Mouse (Mus musculus): ENCODE results near the gene Mrpl23. TPM values are rescaled to one million over a fixed set of nuclear protein-coding genes. Genes with fewer than 3 reads are reported as not detected.

The Mrpl23 gene
- polyA plus RNA-seq, 1 experiment from 2014 or later = 16.6 TPM

DNA sequence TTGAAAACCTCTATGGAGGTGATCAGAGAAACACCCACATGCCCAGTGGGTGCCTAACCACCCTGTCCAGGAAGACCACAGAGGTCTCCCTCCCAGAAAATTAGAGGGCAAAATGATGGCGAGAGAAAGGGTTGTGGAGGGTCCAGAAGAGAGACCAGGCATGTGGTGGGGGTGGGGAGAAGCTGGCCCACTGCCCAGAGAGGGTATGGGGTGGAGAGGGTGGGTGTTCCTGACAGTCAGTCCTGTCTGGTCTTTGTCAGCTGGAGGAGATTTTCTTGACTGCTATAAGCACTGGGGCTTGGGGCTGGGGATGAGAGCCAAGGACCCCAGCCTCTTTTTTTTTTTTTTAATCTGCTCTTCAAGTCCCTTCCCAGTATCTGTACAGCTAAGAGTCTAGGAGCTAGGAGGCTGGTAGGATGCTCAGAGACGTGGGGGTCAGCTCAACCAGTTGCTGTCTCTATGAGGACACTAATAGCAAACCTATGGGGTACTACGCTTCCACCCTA lies 41.7 kb downstream of the Mrpl23 start:
- H3K36me3 ChIP-seq (ENCODE audit: control insufficient read depth, insufficient read depth, low read length) = no peaks in the 10 kb centered on the region
- peaks cover 3% of the 10 kb centered on the region; the same call in 1 of the 2 replicates for H3K4me1 ChIP-seq (ENCODE audit: control insufficient read depth, insufficient read depth, low read length)
- no peaks in the 10 kb centered on the region for H3K9me3 ChIP-seq (ENCODE audit: control insufficient read depth, low read length)
- peaks cover 4% of the 10 kb centered on the region; the same call in 1 of the 2 replicates for H3K27me3 ChIP-seq (ENCODE audit: control insufficient read depth, insufficient read depth, low read length)
- no peak overlapping the region for H3K9ac ChIP-seq (ENCODE audit: low read length)
- H3K27ac ChIP-seq (ENCODE audit: low read depth, low read length) = no peak overlapping the region
- peak; percentile 59 for DNase-seq (ENCODE audit: low spot score, missing footprints)
- ATAC-seq (ENCODE audit: low FRiP score) = no peak
- H3K4me3 ChIP-seq (ENCODE audit: low read depth, low read length) = no peak overlapping the region
- 71% methylated on average over 3 of the region's 3 CpGs for WGBS
- H3K4me2 ChIP-seq = no peak overlapping the region

DNA sequence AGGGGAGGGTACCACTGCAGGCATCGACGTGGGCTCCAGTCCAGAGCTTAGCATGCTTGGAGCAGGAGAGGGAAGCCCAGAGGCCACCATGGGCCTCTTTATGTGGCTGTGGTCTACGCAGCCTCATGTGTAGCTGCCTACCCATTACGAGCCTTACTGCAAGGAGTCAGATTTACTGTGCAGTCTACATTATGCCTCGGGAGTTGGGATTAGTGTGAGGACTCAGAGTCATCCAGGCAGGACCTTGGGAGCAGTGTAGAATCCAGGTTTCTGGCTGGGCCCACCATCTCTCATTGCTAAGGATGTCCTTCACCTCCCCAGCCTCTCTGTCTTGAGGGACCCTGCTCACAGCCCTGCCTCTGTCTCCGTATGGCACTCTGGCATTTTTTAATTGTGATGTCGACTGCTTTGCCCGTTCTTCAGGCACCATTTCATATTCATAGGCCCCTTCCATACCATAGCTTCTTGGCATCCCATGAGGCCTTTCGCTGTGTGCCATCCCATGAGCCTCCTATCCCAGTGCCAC lies 42.4 kb downstream of the Mrpl23 start:
- H3K9me3 ChIP-seq (ENCODE audit: control insufficient read depth, low read length) = no peaks in the 10 kb centered on the region
- ATAC-seq (ENCODE audit: low FRiP score) (no peak), DNase-seq (ENCODE audit: low spot score, missing footprints) (peak; percentile 49)
- H3K4me2 ChIP-seq = no peak overlapping the region
- H3K27me3 ChIP-seq (ENCODE audit: control insufficient read depth, insufficient read depth, low read length) = peaks cover 4% of the 10 kb centered on the region; the same call in 1 of the 2 replicates
- WGBS = 85% methylated on average over 9 of the region's 9 CpGs
- H3K4me3 ChIP-seq (ENCODE audit: low read depth, low read length) = no peak overlapping the region
- no peak overlapping the region for H3K9ac ChIP-seq (ENCODE audit: low read length)
- H3K36me3 ChIP-seq (ENCODE audit: control insufficient read depth, insufficient read depth, low read length) = no peaks in the 10 kb centered on the region
- no peak overlapping the region for H3K27ac ChIP-seq (ENCODE audit: low read depth, low read length)
- peaks cover 3% of the 10 kb centered on the region; the same call in 1 of the 2 replicates for H3K4me1 ChIP-seq (ENCODE audit: control insufficient read depth, insufficient read depth, low read length)

- no peak overlapping the region for H3K27ac ChIP-seq (ENCODE audit: low read depth, low read length)
- no peak overlapping the region for H3K4me2 ChIP-seq
- DNase-seq (ENCODE audit: low spot score, missing footprints) (no peak), ATAC-seq (ENCODE audit: low FRiP score) (no peak)
- no peak overlapping the region for H3K4me3 ChIP-seq (ENCODE audit: low read depth, low read length)
- peaks cover 3% of the 10 kb centered on the region; the same call in 1 of the 2 replicates for H3K4me1 ChIP-seq (ENCODE audit: control insufficient read depth, insufficient read depth, low read length)
- peaks cover 4% of the 10 kb centered on the region; the same call in 1 of the 2 replicates for H3K27me3 ChIP-seq (ENCODE audit: control insufficient read depth, insufficient read depth, low read length)
- 93% methylated on average over 12 of the region's 12 CpGs for WGBS
- H3K9ac ChIP-seq (ENCODE audit: low read length) = no peak overlapping the region
- H3K36me3 ChIP-seq (ENCODE audit: control insufficient read depth, insufficient read depth, low read length) = no peaks in the 10 kb centered on the region
- peaks cover 2% of the 10 kb centered on the region; the same call in 1 of the 2 replicates for H3K9me3 ChIP-seq (ENCODE audit: control insufficient read depth, low read length)
Measured at GRCm38 (mm10) chr7:142575491-142575890, 43.0 kb downstream of the Mrpl23 start.

DNA sequence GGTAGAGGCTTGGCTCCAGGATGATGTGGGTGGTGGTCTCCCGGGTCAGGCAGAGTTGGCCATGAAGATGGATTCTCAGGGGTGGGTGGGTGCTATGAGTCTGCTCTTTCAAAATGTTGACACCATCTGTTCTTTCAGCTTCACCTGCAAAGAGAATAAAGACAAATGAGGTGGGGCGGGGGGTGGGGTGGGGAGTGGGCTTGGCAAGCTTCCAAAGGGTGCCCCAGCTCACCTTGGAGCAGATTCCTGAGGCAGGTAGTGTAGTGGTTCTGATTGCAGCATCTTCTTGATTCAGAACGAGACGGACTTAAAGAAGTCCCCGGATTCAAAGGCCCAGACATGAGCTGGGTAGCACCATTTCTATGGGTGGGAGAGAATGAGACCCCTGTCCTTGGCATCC lies 43.5 kb downstream of the Mrpl23 start:
- H3K9me3 ChIP-seq (ENCODE audit: control insufficient read depth, low read length) = peaks cover 7% of the 10 kb centered on the region; the same call in 1 of the 2 replicates
- H3K9ac ChIP-seq (ENCODE audit: low read length) = no peak overlapping the region
- ATAC-seq (ENCODE audit: low FRiP score) (no peak), DNase-seq (ENCODE audit: low spot score, missing footprints) (no peak)
- H3K4me2 ChIP-seq = no peak overlapping the region
- H3K36me3 ChIP-seq (ENCODE audit: control insufficient read depth, insufficient read depth, low read length) = no peaks in the 10 kb centered on the region
- peaks cover 4% of the 10 kb centered on the region; the same call in 1 of the 2 replicates for H3K4me1 ChIP-seq (ENCODE audit: control insufficient read depth, insufficient read depth, low read length)
- 89% methylated on average over 5 of the region's 5 CpGs for WGBS
- H3K4me3 ChIP-seq (ENCODE audit: low read depth, low read length) = no peak overlapping the region
- no peak overlapping the region for H3K27ac ChIP-seq (ENCODE audit: low read depth, low read length)
- H3K27me3 ChIP-seq (ENCODE audit: control insufficient read depth, insufficient read depth, low read length) = peaks cover 4% of the 10 kb centered on the region; the same call in 1 of the 2 replicates

DNA sequence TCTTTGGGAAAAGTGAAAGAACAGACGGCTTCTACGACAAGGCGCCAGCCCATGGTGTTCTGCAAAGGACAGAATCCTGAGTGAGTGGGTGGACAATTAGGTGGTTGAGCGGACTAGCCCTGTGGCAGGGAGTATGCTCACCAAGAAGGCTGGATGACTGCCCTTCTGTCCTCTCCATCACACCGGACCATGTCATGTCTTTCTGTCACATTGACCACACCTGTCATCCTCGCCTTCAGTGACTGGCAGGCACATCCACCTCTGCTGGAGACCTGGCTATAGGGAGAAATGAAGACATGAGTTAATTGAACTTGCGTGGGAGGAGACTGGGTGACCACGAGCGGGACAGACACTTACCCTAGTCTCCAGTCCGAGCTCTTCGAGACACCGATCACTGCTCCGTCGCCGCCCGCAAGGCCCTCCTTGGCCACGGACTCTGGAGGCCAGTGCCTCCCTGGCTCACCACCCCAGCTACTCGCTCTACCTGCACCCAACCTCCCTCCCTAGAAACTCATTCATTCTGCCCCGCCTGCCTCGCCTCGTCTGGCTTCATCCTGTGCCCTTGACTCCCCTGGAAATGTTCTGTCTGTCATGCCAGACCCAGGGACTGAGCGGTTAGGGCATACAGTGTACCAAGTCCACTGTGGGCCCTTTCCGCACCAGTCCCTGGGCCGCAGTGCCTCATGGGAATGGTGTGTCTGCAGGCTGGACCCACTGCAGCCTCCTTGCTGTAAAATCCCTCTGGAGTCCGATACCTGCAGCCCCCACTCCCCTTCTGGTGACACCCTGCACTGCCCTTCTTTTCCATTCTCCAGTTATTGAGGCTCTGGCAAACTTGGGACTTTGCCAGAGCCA lies 44.2 kb downstream of the Mrpl23 start:
- Histone ChIP-seq H3K4me3 (ENCODE audit: low read depth, low read length) (no peak overlapping the region), H3K4me1 (ENCODE audit: control insufficient read depth, insufficient read depth, low read length) (peaks cover 6% of the 10 kb centered on the region; the same call in 1 of the 2 replicates)
- 89% methylated on average over 25 of the region's 25 CpGs for WGBS

DNA sequence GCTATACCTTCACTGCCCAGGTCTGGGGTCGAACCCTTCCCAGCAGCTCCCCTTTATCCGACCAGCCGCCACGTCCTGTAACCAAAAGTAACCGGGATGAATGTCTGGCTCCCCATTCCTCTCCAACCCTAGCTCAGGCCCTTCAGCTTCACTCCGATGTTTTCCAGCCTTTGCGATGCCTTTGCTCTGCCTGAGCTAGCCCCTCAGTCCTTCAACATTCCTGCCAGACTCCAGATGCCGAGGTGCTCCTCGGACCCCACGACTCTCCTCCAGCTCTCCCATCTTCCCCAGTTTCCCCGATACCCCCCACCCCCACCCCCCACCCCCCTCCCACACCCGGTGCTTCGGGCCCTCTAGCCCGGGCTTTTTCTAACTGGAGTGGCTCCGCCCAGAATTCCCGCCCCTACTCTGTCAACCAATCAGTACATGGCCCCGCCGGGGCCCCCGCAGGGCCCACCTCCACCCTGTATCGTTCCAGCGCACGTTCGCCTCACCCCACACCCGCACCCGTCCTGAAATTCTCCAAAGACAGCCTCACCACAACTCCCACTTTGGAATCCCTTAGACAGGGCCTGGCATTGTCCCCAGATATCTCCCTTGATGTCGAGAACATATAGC lies 45.4 kb downstream of the Mrpl23 start:
- ATAC-seq (ENCODE audit: low FRiP score) (peak; percentile 47), DNase-seq (ENCODE audit: low spot score, missing footprints) (no peak)
- Histone ChIP-seq H3K4me1 (ENCODE audit: control insufficient read depth, insufficient read depth, low read length) (peaks cover 6% of the 10 kb centered on the region; the same call in 1 of the 2 replicates), H3K4me2 (peak overlapping the region; percentile 40), H3K27ac (ENCODE audit: low read depth, low read length) (no peak overlapping the region), H3K9ac (ENCODE audit: low read length) (no peak overlapping the region), H3K27me3 (ENCODE audit: control insufficient read depth, insufficient read depth, low read length) (peaks cover 4% of the 10 kb centered on the region; the same call in 1 of the 2 replicates), H3K9me3 (ENCODE audit: control insufficient read depth, low read length) (peaks cover 10% of the 10 kb centered on the region; the same call in 1 of the 2 replicates), H3K36me3 (ENCODE audit: control insufficient read depth, insufficient read depth, low read length) (no peaks in the 10 kb centered on the region), H3K4me3 (ENCODE audit: low read depth, low read length) (peak overlapping the region; percentile 11; the same call in 1 of the 2 replicates)
- 44% methylated on average over 26 of the region's 26 CpGs for WGBS

More for the DNA sequence above, 44.2 kb downstream of the Mrpl23 start:
- Histone ChIP-seq H3K36me3 (ENCODE audit: control insufficient read depth, insufficient read depth, low read length) (no peaks in the 10 kb centered on the region), H3K4me2 (no peak overlapping the region), H3K9me3 (ENCODE audit: control insufficient read depth, low read length) (peaks cover 10% of the 10 kb centered on the region; the same call in 1 of the 2 replicates), H3K9ac (ENCODE audit: low read length) (no peak overlapping the region), H3K27me3 (ENCODE audit: control insufficient read depth, insufficient read depth, low read length) (peaks cover 4% of the 10 kb centered on the region; the same call in 1 of the 2 replicates), H3K27ac (ENCODE audit: low read depth, low read length) (no peak overlapping the region)
- peak; percentile 79 for DNase-seq (ENCODE audit: low spot score, missing footprints)
- no peak for ATAC-seq (ENCODE audit: low FRiP score)

DNA sequence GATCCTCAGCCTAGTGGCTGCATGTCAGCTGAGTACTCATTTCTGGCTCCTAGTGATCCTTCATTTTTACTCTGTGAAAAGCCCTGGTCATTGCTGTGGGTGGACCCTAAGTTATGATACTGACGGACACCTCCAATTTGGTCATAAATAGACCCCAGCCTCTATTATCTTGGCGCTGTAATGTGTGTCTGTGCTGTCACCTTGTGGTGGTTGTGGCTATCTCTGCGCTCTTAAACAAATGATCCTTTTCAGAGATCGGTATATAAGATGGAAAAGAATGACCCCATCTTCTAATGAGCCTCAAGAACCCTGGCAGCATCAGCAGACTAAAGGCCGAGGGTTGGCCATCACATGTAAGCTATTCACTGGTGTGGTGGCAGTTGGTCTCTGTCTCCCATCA lies 46.6 kb downstream of the Mrpl23 start:
- ATAC-seq (ENCODE audit: low FRiP score) (no peak), DNase-seq (ENCODE audit: low spot score, missing footprints) (no peak)
- Histone ChIP-seq H3K9me3 (ENCODE audit: control insufficient read depth, low read length) (peaks cover 10% of the 10 kb centered on the region; the same call in 1 of the 2 replicates), H3K4me1 (ENCODE audit: control insufficient read depth, insufficient read depth, low read length) (peaks cover 3% of the 10 kb centered on the region; the same call in 1 of the 2 replicates), H3K27ac (ENCODE audit: low read depth, low read length) (no peak overlapping the region), H3K36me3 (ENCODE audit: control insufficient read depth, insufficient read depth, low read length) (no peaks in the 10 kb centered on the region), H3K4me3 (ENCODE audit: low read depth, low read length) (no peak overlapping the region), H3K4me2 (no peak overlapping the region), H3K9ac (ENCODE audit: low read length) (no peak overlapping the region), H3K27me3 (ENCODE audit: control insufficient read depth, insufficient read depth, low read length) (peaks cover 4% of the 10 kb centered on the region; the same call in 1 of the 2 replicates)
- WGBS = 59% methylated on average over 5 of the region's 5 CpGs

GRCm38 (mm10) chr7:142580121-142580879 lies 47.8 kb downstream of the Mrpl23 start:
- 41% methylated on average over 26 of the region's 26 CpGs for WGBS

More at GRCm38 (mm10) chr7:142580121-142580879, 47.8 kb downstream of the Mrpl23 start:
- Histone ChIP-seq H3K4me2 (peak overlapping the region; percentile 62), H3K9ac (ENCODE audit: low read length) (0 out of 2 replicates have a peak overlapping the region, but pooled peaks have one; percentile 6), H3K4me3 (ENCODE audit: low read depth, low read length) (peak overlapping the region; percentile 25), H3K9me3 (ENCODE audit: control insufficient read depth, low read length) (peaks cover 10% of the 10 kb centered on the region; the same call in 1 of the 2 replicates), H3K27ac (ENCODE audit: low read depth, low read length) (no peak overlapping the region), H3K4me1 (ENCODE audit: control insufficient read depth, insufficient read depth, low read length) (peaks cover 3% of the 10 kb centered on the region; the same call in 1 of the 2 replicates), H3K36me3 (ENCODE audit: control insufficient read depth, insufficient read depth, low read length) (no peaks in the 10 kb centered on the region), H3K27me3 (ENCODE audit: control insufficient read depth, insufficient read depth, low read length) (peaks cover 4% of the 10 kb centered on the region; the same call in 1 of the 2 replicates)
- DNase-seq (ENCODE audit: low spot score, missing footprints) = peak; percentile 95
- peak; percentile 70 for ATAC-seq (ENCODE audit: low FRiP score)

Data from midbrain, embryonic 11.5 days (tissue).